Mouse (Mus musculus) E14TG2a.4 (cell line): ENCODE data around the gene Apba2.

ENCODE experiments used
- CTCF ChIP-seq: conservative IDR thresholded peaks from 2 replicates; pipeline ENCODE4 v1.5.1; 2014; ENCODE audit warnings: low read length
- NANOG ChIP-seq: IDR thresholded peaks from 2 replicates; pipeline ENCODE4 v1.6.1; 2014; ENCODE audit warnings: borderline replicate concordance, low read length, mixed read lengths
- POU5F1 ChIP-seq: IDR thresholded peaks from 2 replicates; pipeline ENCODE4 v1.6.1; 2014; ENCODE audit warnings: low read length, borderline replicate concordance

GRCm38 (mm10) chr7:64578176-64578575, 76.7 kb downstream of the Apba2 start:
- TF ChIP-seq CTCF (no peak), NANOG (no peak), POU5F1 (no peak)
